Mouse (Mus musculus) erythroid progenitor cell, adult 5-6 weeks (primary cell): Measurements from ENCODE around the gene AI854703. TPM values are rescaled to one million over a fixed set of nuclear protein-coding genes. Genes with fewer than 3 reads are reported as not detected.

Experiments used
- ATAC-seq: replicated peaks from 2 replicates; pipeline ENCODE4 v1.8.0; 2016; ENCODE audit warnings: moderate number of reproducible peaks, mild to moderate bottlenecking, moderate TSS enrichment, inconsistent platforms; ENCODE audit not compliant: poor library complexity, low FRiP score, severe bottlenecking
- total RNA-seq, 2 experiments: library from RNA; stranded (forward) in 1 of 2; stranded (reverse) in 1 of 2; fragments of 150-400 nt in 1 of 2; fragments of 186-747, 209-891 nt in 1 of 2; gene quantifications; 2 replicates each; pipeline versions ENCODE4 v1.2.3 to v1.2.4; 2015 to 2017; ENCODE audit warnings: low replicate concordance in 2 of 2

Gene AI854703
- total RNA-seq, 2 experiments from 2014 or later = not detected

DNA sequence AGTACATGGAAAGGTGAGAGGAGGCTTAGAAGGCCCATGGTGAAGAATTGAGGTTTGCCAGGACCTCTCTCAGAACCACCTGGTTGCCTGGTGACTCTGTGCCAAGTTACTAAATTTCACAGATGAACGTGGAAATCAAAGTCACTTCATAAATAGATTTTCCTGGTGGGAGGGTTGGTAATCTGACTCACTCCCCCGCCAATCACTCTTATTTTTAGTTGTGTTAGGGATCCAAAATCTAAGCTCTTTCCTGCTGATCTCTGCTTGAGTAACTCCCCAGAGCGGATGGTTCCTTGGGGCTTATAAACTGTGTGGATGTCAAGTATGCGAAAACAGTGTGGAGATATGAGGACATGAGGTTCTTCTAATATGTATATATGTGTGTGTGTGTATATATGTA, 55.7 kb downstream of the AI854703 start:
- ATAC-seq = no peak

Other genes starting within 250 kb of the AI854703 start
- gene Krba1, start 231.2 kb upstream of the AI854703 start, total RNA-seq (2015; ENCODE audit: low replicate concordance) = 1.3 TPM in 1 of 2 replicates, not detected in the other
- gene Krba1, start 231.2 kb upstream of the AI854703 start, total RNA-seq (2017; ENCODE audit: low replicate concordance) = 1.7 and 2.2 TPM in 2 replicates
- 1.3 TPM in 1 of 2 replicates, not detected in the other for gene Zfp467, start 180.9 kb upstream of the AI854703 start, total RNA-seq (2015; ENCODE audit: low replicate concordance)
- gene Zfp467, start 180.9 kb upstream of the AI854703 start, total RNA-seq (2017; ENCODE audit: low replicate concordance) = 5.0 TPM in 1 of 2 replicates, not detected in the other
- gene Sspo, start 178.5 kb upstream of the AI854703 start, total RNA-seq (2015; ENCODE audit: low replicate concordance) = not detected in 2 replicates
- not detected in 2 replicates for gene Sspo, start 178.5 kb upstream of the AI854703 start, total RNA-seq (2017; ENCODE audit: low replicate concordance)
- not detected in 2 replicates for gene Atp6v0e2, start 89.1 kb upstream of the AI854703 start, total RNA-seq (2015; ENCODE audit: low replicate concordance)
- gene Atp6v0e2, start 89.1 kb upstream of the AI854703 start, total RNA-seq (2017; ENCODE audit: low replicate concordance) = not detected in 2 replicates
- gene Lrrc61, start 72.0 kb upstream of the AI854703 start, total RNA-seq (2015; ENCODE audit: low replicate concordance) = 2.1 TPM in 1 of 2 replicates, not detected in the other
- gene Lrrc61, start 72.0 kb upstream of the AI854703 start, total RNA-seq (2017; ENCODE audit: low replicate concordance) = 0.13 and 1.1 TPM in 2 replicates
- not detected in 2 replicates for gene Rarres2, start 54.0 kb upstream of the AI854703 start, total RNA-seq (2015; ENCODE audit: low replicate concordance)
- gene Rarres2, start 54.0 kb upstream of the AI854703 start, total RNA-seq (2017; ENCODE audit: low replicate concordance) = 3.6 TPM in 1 of 2 replicates, not detected in the other
- not detected in 2 replicates for gene Gm45021, start 37.2 kb upstream of the AI854703 start, total RNA-seq (2015; ENCODE audit: low replicate concordance)
- not detected in 2 replicates for gene Gm45021, start 37.2 kb upstream of the AI854703 start, total RNA-seq (2017; ENCODE audit: low replicate concordance)
- gene Repin1, start 32.9 kb upstream of the AI854703 start, total RNA-seq (2015; ENCODE audit: low replicate concordance) = not detected in 2 replicates
- 0.77 and 1.7 TPM in 2 replicates for gene Repin1, start 32.9 kb upstream of the AI854703 start, total RNA-seq (2017; ENCODE audit: low replicate concordance)
- gene Gm44965, start 32.8 kb upstream of the AI854703 start, total RNA-seq (2015; ENCODE audit: low replicate concordance) = not detected in 2 replicates
- not detected in 2 replicates for gene Gm44965, start 32.8 kb upstream of the AI854703 start, total RNA-seq (2017; ENCODE audit: low replicate concordance)
- gene Zfp775, start 24.7 kb upstream of the AI854703 start, total RNA-seq (2015; ENCODE audit: low replicate concordance) = not detected in 2 replicates
- 0.15 TPM in 1 of 2 replicates, not detected in the other for gene Zfp775, start 24.7 kb upstream of the AI854703 start, total RNA-seq (2017; ENCODE audit: low replicate concordance)
- gene Gimap8, start 20.5 kb downstream of the AI854703 start, total RNA-seq (2015; ENCODE audit: low replicate concordance) = 1.8 and 7.5 TPM in 2 replicates
- 1.8 and 6.7 TPM in 2 replicates for gene Gimap8, start 20.5 kb downstream of the AI854703 start, total RNA-seq (2017; ENCODE audit: low replicate concordance)
- 5.4 and 14.4 TPM in 2 replicates for gene Gimap9, start 49.4 kb downstream of the AI854703 start, total RNA-seq (2015; ENCODE audit: low replicate concordance)
- gene Gimap9, start 49.4 kb downstream of the AI854703 start, total RNA-seq (2017; ENCODE audit: low replicate concordance) = 5.7 and 9.0 TPM in 2 replicates
- 13.7 and 46.5 TPM in 2 replicates for gene Gimap4, start 57.8 kb downstream of the AI854703 start, total RNA-seq (2015; ENCODE audit: low replicate concordance)
- 26.5 and 34.1 TPM in 2 replicates for gene Gimap4, start 57.8 kb downstream of the AI854703 start, total RNA-seq (2017; ENCODE audit: low replicate concordance)
- gene Gimap6, start 81.5 kb downstream of the AI854703 start, total RNA-seq (2015; ENCODE audit: low replicate concordance) = 11.2 and 30.2 TPM in 2 replicates
- 17.7 and 25.0 TPM in 2 replicates for gene Gimap6, start 81.5 kb downstream of the AI854703 start, total RNA-seq (2017; ENCODE audit: low replicate concordance)
- gene Gm28053, start 91.8 kb downstream of the AI854703 start, total RNA-seq (2015; ENCODE audit: low replicate concordance) = not detected in 2 replicates
- 1.9 and 23.4 TPM in 2 replicates for gene Gm28053, start 91.8 kb downstream of the AI854703 start, total RNA-seq (2017; ENCODE audit: low replicate concordance)
- gene Gimap7, start 91.9 kb downstream of the AI854703 start, total RNA-seq (2015; ENCODE audit: low replicate concordance) = 6.1 and 10.5 TPM in 2 replicates
- gene Gimap7, start 91.9 kb downstream of the AI854703 start, total RNA-seq (2017; ENCODE audit: low replicate concordance) = 4.0 TPM in 1 of 2 replicates, not detected in the other
- gene Gimap1, start 112.3 kb downstream of the AI854703 start, total RNA-seq (2015; ENCODE audit: low replicate concordance) = 4.3 and 7.1 TPM in 2 replicates
- gene Gimap1, start 112.3 kb downstream of the AI854703 start, total RNA-seq (2017; ENCODE audit: low replicate concordance) = 3.6 and 4.3 TPM in 2 replicates
- 8.0 and 23.4 TPM in 2 replicates for gene Gimap5, start 119.4 kb downstream of the AI854703 start, total RNA-seq (2015; ENCODE audit: low replicate concordance)
- 2.8 and 4.2 TPM in 2 replicates for gene Gimap5, start 119.4 kb downstream of the AI854703 start, total RNA-seq (2017; ENCODE audit: low replicate concordance)
- gene Gimap3, start 144.1 kb downstream of the AI854703 start, total RNA-seq (2015; ENCODE audit: low replicate concordance) = 8.8 and 14.1 TPM in 2 replicates
- gene Gimap3, start 144.1 kb downstream of the AI854703 start, total RNA-seq (2017; ENCODE audit: low replicate concordance) = 4.4 and 7.1 TPM in 2 replicates
- gene Tmem176a, start 214.2 kb downstream of the AI854703 start, total RNA-seq (2015; ENCODE audit: low replicate concordance) = 6.1 and 8.8 TPM in 2 replicates
- gene Tmem176a, start 214.2 kb downstream of the AI854703 start, total RNA-seq (2017; ENCODE audit: low replicate concordance) = 2.7 and 13.4 TPM in 2 replicates
- 15.5 and 18.4 TPM in 2 replicates for gene Tmem176b, start 214.7 kb downstream of the AI854703 start, total RNA-seq (2015; ENCODE audit: low replicate concordance)
- 3.6 and 15.5 TPM in 2 replicates for gene Tmem176b, start 214.7 kb downstream of the AI854703 start, total RNA-seq (2017; ENCODE audit: low replicate concordance)
- not detected in 2 replicates for gene Aoc1, start 246.1 kb downstream of the AI854703 start, total RNA-seq (2015; ENCODE audit: low replicate concordance)
- gene Aoc1, start 246.1 kb downstream of the AI854703 start, total RNA-seq (2017; ENCODE audit: low replicate concordance) = not detected in 2 replicates